Mouse (Mus musculus) limb, embryonic 10.5 days (tissue): Measurements from ENCODE around the gene Dusp19. TPM values are rescaled to one million over a fixed set of nuclear protein-coding genes. Genes with fewer than 3 reads are reported as not detected.

Source experiments
- DNase-seq: peaks from one replicate; pipeline ENCODE4 v3.0.0-alpha.2; 2017; ENCODE audit warnings: low spot score
- H3K27ac ChIP-seq: fragments of 300-500 bp; sonication (generic); 2 replicates; pipeline ENCODE4 v1.5.1; 2016; ENCODE audit warnings: mild to moderate bottlenecking
- H3K27me3 ChIP-seq: fragments of 300-500 bp; sonication (generic); 2 replicates; pipeline ENCODE4 v1.6.1; 2016; ENCODE audit warnings: low read depth, mild to moderate bottlenecking; ENCODE audit not compliant: poor library complexity, severe bottlenecking
- H3K36me3 ChIP-seq: fragments of 300-500 bp; sonication (generic); 2 replicates; pipeline ENCODE4 v1.6.1; 2016; ENCODE audit warnings: mild to moderate bottlenecking, moderate library complexity
- H3K4me1 ChIP-seq: fragments of 300-500 bp; sonication (generic); 2 replicates; pipeline ENCODE4 v1.6.1; 2016
- H3K4me3 ChIP-seq: fragments of 300-500 bp; sonication (generic); 2 replicates; pipeline ENCODE4 v1.5.1; 2016; ENCODE audit warnings: mild to moderate bottlenecking, moderate library complexity
- H3K9me3 ChIP-seq: fragments of 300-500 bp; sonication (generic); replicated peaks from 2 replicates; pipeline ENCODE4 v1.6.1; 2016; ENCODE audit warnings: mild to moderate bottlenecking
- WGBS: fragments of 180-500 bp; shearing (Covaris S2); methylation state at CpG from one replicate; pipeline ENCODE4 v1.1.7; 2016; 5-methylcytosine and 5-hydroxymethylcytosine counted together
- polyA plus RNA-seq: library from polyadenylated mRNA; unstranded; fragments of >200 nt; fragmentation: Nextera tagmentation; extraction: Ambion mirVana; gene quantifications from 2 replicates; pipeline ENCODE4 v1.2.1, GENCODE M21; 2016

The Dusp19 gene
- polyA plus RNA-seq: 13.2 and 14.1 TPM in 2 replicates

DNA sequence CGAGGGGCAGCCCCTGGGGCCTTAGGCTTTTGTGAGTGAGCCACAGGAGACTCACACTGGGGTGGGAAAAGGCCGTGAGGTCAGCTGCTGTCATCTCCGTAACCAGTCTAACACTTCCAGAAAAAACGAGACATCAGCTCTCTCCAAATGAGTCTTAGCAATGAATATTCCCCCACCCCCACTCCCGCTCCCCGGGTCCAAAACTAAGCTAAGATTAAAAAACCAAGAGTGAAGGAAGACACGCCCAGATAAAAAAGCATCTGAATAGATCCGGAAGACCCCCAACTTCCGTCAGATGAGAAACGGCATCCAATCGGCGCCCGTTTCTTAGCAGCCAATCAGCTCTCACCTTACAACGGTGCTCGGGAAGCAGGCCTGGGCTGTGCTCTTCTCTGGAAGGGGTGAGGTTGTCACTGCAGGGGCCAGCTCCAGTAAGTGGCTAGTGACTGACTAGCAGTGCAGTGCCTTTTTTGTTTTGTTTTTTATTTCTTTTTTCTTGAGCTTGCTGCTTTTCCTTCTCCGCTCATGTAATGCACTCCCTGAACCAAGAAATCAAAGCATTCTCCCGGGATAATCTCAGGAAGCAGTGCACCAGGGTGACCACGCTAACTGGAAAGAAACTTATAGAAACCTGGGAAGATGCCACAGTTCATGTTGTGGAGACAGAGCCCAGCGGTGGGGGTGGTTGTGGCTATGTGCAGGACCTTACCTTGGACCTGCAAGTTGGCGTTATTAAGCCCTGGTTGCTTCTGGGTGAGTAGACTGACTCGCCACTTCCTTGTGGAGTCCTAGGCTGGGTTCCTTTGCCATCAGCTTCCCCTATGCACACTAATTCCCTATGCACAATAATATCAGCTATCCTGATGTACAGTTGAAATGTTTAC is at the start of gene Dusp19, which contains the start of gene Nup35:
Dusp19 (plus strand) TSS at position 192 of the 884 bp plus-strand sequence.
Nup35 (plus strand) TSS at position 383 of the 884 bp plus-strand sequence.
- H3K4me3 ChIP-seq: peak within 1 kb of the TSS; percentile 63
- no peaks in the 10 kb centered on the region for H3K27me3 ChIP-seq
- WGBS: 4% methylated on average over 21 of the region's 21 CpGs
- H3K36me3 ChIP-seq: peaks cover 5% of the 10 kb centered on the region; the same call in 1 of the 2 replicates
- no peaks in the 10 kb centered on the region for H3K9me3 ChIP-seq
- H3K27ac ChIP-seq: peak within 1 kb of the TSS; percentile 83
- peak; percentile 87 for DNase-seq
- peaks cover 8% of the 10 kb centered on the region for H3K4me1 ChIP-seq

DNA sequence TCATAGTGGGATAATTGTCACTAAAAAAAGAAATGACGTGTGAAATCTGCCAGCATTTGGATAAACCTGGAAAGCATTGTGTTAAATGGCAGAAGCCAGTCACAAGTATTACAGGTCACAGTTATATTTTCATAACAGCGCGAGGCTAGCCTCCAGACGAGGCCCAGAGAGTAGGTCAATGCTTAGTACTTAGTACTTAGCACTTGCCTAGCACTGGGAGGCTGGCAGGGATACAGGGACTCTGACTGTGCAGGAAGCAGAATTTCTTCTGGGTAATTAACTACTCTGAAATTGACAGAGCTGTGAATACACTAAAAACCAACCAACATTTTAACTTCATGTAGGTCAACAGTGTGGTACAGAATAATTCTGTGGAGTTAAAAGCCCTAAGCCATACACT is 49.4 kb upstream of the Dusp19 start:
- Histone ChIP-seq H3K4me1 (no peaks in the 10 kb centered on the region), H3K9me3 (no peaks in the 10 kb centered on the region), H3K4me3 (no peak overlapping the region), H3K27me3 (no peaks in the 10 kb centered on the region), H3K27ac (no peak overlapping the region), H3K36me3 (peaks cover 11% of the 10 kb centered on the region)
- no peak for DNase-seq
- WGBS: 93% methylated on average over 4 of the region's 4 CpGs

DNA sequence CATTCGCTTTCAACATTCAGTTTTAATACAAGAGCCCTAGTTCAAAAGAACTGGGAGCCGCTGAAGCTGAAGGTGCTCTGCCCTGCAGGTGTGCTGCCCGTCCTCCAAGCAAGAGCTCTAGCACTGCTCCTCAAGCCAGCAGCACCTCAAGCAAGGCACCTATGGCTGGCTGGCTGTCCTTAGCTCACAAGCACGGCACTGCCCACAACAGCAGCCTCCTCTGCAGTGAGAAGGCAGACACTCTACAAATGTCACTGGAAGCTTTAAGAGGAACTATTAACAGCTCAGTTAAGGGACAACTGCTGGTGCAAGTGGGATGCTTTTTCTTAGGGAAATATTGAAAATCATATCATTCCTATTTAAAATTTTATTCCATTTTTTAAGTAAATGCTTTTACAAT is 46.2 kb upstream of the Dusp19 start:
- Histone ChIP-seq H3K36me3 (peaks cover 11% of the 10 kb centered on the region), H3K27ac (no peak overlapping the region), H3K4me1 (no peaks in the 10 kb centered on the region), H3K4me3 (no peak overlapping the region), H3K9me3 (no peaks in the 10 kb centered on the region), H3K27me3 (no peaks in the 10 kb centered on the region)
- 82% methylated on average over 4 of the region's 4 CpGs for WGBS
- no peak for DNase-seq

- no peak overlapping the region for H3K27ac ChIP-seq
- H3K4me3 ChIP-seq: no peak overlapping the region
- peaks cover 6% of the 10 kb centered on the region; the same call in 1 of the 2 replicates for H3K36me3 ChIP-seq
- H3K27me3 ChIP-seq: no peaks in the 10 kb centered on the region
- 96% methylated on average over 1 of the region's 1 CpGs for WGBS
- H3K4me1 ChIP-seq: peaks cover 22% of the 10 kb centered on the region
- no peaks in the 10 kb centered on the region for H3K9me3 ChIP-seq
- no peak for DNase-seq
Measured at GRCm38 (mm10) chr2:80577286-80577685, 39.6 kb upstream of the Dusp19 start.

GRCm38 (mm10) chr2:80579253-80579891 is 37.5 kb upstream of the Dusp19 start:
- Histone ChIP-seq H3K36me3 (peaks cover 6% of the 10 kb centered on the region; the same call in 1 of the 2 replicates), H3K9me3 (no peaks in the 10 kb centered on the region), H3K27ac (no peak overlapping the region), H3K4me1 (peaks cover 22% of the 10 kb centered on the region), H3K4me3 (peak overlapping the region; percentile 95), H3K27me3 (no peaks in the 10 kb centered on the region)
- DNase-seq: no peak
- WGBS: 57% methylated on average over 6 of the region's 6 CpGs

GRCm38 (mm10) chr2:80580311-80580961 is 36.4 kb upstream of the Dusp19 start:
- Histone ChIP-seq H3K4me3 (peak overlapping the region; percentile 95), H3K27ac (peak overlapping the region; percentile 99), H3K27me3 (no peaks in the 10 kb centered on the region), H3K4me1 (peaks cover 22% of the 10 kb centered on the region), H3K36me3 (peaks cover 6% of the 10 kb centered on the region; the same call in 1 of the 2 replicates), H3K9me3 (no peaks in the 10 kb centered on the region)
- DNase-seq: no peak
- WGBS: under 1% methylated on average over 64 of the region's 65 CpGs

- Histone ChIP-seq H3K36me3 (peaks cover 2% of the 10 kb centered on the region; the same call in 1 of the 2 replicates), H3K27me3 (no peaks in the 10 kb centered on the region), H3K4me3 (peak within 1 kb of the TSS; percentile 95), H3K4me1 (peaks cover 22% of the 10 kb centered on the region), H3K9me3 (no peaks in the 10 kb centered on the region), H3K27ac (peak within 1 kb of the TSS; percentile 99)
- under 1% methylated on average over 87 of the region's 88 CpGs for WGBS
- peak; percentile 93 for DNase-seq
Measured at GRCm38 (mm10) chr2:80581043-80581711, 35.7 kb upstream of the Dusp19 start, which contains the start of gene Nckap1. Gene Nckap1 (minus strand): TSS chr2:80581380.

- Histone ChIP-seq H3K9me3 (no peaks in the 10 kb centered on the region), H3K36me3 (no peaks in the 10 kb centered on the region), H3K4me1 (peaks cover 22% of the 10 kb centered on the region), H3K4me3 (no peak overlapping the region), H3K27ac (no peak overlapping the region), H3K27me3 (no peaks in the 10 kb centered on the region)
- WGBS: 88% methylated on average over 3 of the region's 3 CpGs
- DNase-seq: no peak
Measured at GRCm38 (mm10) chr2:80582356-80582755, 34.5 kb upstream of the Dusp19 start.

GRCm38 (mm10) chr2:80594215-80594918 is 22.5 kb upstream of the Dusp19 start:
- no peak for DNase-seq
- Histone ChIP-seq H3K4me3 (no peak overlapping the region), H3K27ac (no peak overlapping the region), H3K4me1 (no peaks in the 10 kb centered on the region), H3K27me3 (no peaks in the 10 kb centered on the region), H3K9me3 (no peaks in the 10 kb centered on the region), H3K36me3 (no peaks in the 10 kb centered on the region)
- 75% methylated on average over 4 of the region's 4 CpGs for WGBS

DNA sequence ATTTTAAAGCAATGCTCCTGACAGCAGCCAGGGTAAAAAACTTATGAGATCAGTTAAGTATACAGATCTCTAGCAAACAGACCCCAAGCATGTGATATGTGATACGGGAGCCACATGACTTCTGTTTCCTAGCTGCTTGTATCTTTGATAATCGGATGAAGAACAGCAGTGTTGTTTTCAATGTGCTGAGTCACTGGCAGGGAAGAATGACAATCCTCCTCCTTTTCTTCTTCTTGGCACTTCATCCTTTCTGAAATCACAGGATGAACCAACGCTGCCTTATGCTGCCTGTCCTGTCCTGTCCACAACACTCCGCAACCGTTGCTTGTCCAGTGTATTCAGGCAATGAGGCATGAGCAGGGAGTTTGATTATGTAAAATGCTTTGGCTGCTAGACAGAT is 19.9 kb upstream of the Dusp19 start:
- Histone ChIP-seq H3K36me3 (no peaks in the 10 kb centered on the region), H3K27ac (no peak overlapping the region), H3K27me3 (no peaks in the 10 kb centered on the region), H3K4me3 (no peak overlapping the region), H3K9me3 (no peaks in the 10 kb centered on the region), H3K4me1 (no peaks in the 10 kb centered on the region)
- DNase-seq: no peak
- WGBS: 89% methylated on average over 5 of the region's 5 CpGs

DNA sequence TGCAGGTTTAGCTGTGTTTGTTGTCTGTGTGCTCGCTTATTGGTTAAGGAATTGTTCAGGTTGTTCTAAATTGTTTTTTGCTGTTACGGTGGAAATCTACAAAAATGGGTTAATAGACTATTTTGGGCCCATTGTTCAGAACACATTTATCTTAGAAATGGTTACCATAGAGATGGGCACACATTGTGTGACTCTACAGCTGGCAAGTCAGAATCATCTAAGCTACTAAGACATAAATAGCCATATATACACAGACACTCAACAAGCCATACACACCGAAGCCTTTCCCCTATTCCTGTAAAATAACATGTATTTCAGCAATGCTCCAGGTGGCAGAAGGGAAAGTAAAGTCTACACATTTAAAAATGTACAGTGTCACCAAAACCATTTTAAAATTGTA is 17.0 kb upstream of the Dusp19 start:
- Histone ChIP-seq H3K4me3 (no peak overlapping the region), H3K36me3 (no peaks in the 10 kb centered on the region), H3K27me3 (no peaks in the 10 kb centered on the region), H3K4me1 (no peaks in the 10 kb centered on the region), H3K9me3 (no peaks in the 10 kb centered on the region), H3K27ac (no peak overlapping the region)
- 90% methylated on average over 3 of the region's 3 CpGs for WGBS
- no peak for DNase-seq

GRCm38 (mm10) chr2:80600611-80601010 is 16.2 kb upstream of the Dusp19 start:
- Histone ChIP-seq H3K36me3 (no peaks in the 10 kb centered on the region), H3K9me3 (no peaks in the 10 kb centered on the region), H3K4me3 (no peak overlapping the region), H3K27me3 (no peaks in the 10 kb centered on the region), H3K4me1 (no peaks in the 10 kb centered on the region), H3K27ac (no peak overlapping the region)
- no peak for DNase-seq
